Mouse (Mus musculus) c-Kit-positive CD71-positive TER-119-positive erythroid progenitor cells, embryonic 14.5 days (primary cell): ENCODE measurements around the gene Eqtn.
A peak's percentile ranks its signal among the peaks of the same experiment; 100 is the strongest.

Experiments
- DNase-seq: peaks from one replicate; pipeline ENCODE4 v3.0.0-alpha.2; 2013; ENCODE audit warnings: low spot score

Gene Eqtn

GRCm38 (mm10) chr4:94928743-94929142 is at the start of gene Eqtn:
TSS of gene Eqtn (minus strand) at chr4:94928843.
- DNase-seq, result no peak

GRCm38 (mm10) chr4:94973321-94973720 is 44.7 kb upstream of the Eqtn start:
- DNase-seq, result no peak

DNA sequence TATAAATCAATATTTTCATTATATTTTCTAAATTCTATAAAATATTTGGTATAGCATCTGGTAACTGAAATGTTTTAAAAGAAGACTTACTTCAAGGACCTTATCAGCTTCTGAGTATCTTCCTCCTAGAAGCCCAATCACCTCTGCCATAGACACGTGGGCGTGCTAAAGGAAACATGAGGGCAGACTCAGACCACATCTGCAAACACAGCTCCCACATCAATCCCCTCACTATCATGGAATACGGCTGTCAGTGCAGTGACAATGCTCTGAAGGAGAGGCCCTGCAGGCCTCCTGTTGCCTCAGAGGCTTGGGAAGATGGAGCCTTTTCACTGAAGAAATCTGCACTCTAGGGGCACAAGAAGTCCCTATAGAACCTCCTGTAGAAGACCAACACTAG is 24.1 kb upstream of the Eqtn start:
- no peak for DNase-seq

DNA sequence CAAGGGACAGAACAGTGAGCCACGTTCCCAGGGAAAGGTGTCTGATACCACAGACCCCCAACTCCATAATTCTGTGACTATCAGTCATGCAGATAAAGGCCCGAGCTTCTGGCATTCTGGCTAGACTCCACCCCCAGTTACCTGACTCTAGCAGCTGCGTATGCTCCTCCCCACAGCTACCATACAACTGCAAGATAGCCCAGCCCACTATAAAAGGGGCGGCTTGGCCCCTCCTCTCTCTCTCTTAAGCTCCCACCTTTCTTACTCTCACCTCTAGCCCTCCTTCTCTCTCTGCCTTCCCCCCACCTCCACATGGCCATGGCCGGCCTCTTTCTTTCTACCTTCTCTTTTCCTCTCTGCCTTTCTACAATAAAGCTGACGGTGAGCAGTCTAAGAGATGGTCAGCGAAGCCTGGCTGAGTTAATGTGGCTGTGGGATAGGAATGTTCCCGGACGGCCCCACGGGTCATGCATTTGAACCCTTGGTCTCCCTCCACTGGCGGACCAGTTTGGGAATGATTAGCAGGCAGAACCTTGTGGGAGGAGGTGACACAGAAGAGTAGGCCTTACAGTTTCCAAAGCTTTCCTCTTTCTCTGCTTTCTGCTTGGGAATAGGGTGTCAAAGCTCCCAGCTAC is 12.7 kb upstream of the Eqtn start:
- no peak for DNase-seq

DNA sequence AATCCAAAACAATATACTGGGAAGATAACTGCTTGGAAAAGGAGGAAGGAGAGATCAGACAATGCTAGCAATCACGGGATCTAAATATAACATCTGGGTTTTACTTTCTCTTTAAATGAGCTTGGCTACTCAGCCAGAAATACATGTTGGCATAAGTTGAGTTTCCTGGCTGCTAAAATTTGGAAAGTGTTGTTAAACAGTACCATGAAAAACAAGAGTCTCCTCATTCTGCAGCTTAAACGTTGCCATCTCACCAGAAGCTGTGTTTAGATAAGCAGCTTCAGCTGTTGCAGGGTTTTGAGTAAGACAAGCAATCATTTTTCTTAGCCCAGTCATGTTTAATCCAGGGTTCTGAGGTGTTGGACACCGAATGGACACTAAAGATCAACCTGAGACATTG is 26.9 kb downstream of the Eqtn start:
- no peak for DNase-seq

DNA sequence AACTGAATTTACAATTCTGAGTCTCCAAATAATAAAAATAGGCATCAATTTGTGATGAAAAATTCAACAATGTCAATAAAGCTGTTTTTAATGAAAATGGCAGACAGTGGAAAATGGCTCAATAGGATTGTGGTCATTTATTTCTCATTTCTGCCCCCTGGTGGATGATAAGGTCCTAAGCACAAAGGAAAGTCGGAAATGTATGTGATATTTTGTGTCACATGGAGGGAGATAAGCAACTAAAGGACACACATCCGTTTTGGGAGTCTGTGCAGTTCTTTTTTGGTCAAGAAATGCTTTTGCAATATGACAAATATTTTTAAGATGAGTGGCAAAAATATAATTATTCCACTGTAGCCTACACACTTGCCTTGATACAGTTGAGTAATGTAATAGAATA is 27.9 kb downstream of the Eqtn start:
- peak; percentile 21 for DNase-seq
